Mouse (Mus musculus): Measurements from ENCODE around the gene Slc6a16. TPM values are rescaled to one million over a fixed set of nuclear protein-coding genes. Genes with fewer than 3 reads are reported as not detected.
A peak's percentile ranks its signal among the peaks of the same experiment; 100 is the strongest.

Gene Slc6a16
- total and polyA plus RNA-seq, 3 experiments, result not detected

DNA sequence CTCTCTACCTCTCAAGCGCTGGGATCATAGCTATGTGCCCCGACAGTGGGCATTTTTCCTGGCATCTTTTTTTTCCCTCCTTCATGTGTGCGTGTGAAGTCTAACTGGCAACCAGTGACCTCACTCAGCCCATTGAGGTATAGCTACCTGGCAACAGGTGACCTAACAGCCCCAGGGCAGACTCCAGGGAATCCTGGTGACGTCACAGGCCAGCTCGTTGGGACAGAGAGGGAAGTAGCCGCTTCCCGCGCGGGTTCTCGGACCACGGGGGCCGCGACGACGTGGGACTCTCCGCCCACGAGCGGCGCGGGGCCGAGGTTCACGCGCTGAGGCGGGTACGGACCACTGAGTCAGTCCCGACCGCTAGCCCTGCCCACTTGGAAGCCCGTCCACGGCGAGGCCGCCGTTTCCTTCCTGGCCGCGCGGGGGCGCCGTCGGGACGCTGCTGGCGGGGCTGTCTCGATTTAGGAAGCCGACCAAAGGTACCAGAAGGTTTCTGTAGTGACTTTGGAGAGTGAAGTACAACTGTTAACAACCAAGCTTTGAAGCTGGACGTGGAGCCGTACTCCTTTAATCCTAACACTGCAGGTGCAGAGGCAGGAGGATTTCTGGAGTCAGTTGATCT is 36.4 kb downstream of the Slc6a16 start, which contains the start of gene Slc6a21:
Slc6a21 (plus strand) TSS at position 378 of the 625 bp plus-strand sequence.
- peak; percentile 99; the same call in 1 of the 2 replicates for TF ChIP-seq CTCF (IDR thresholded peaks at IDR 0.05)
- no peak for TF ChIP-seq EP300 (IDR thresholded peaks at IDR 0.05; ENCODE audit: insufficient read depth, low read depth, low read length)
- 8% methylated on average over 44 of the region's 44 CpGs for WGBS
- Histone ChIP-seq H3K27ac (no peak within 1 kb of the TSS), H3K79me2 (replicated peaks; ENCODE audit: control insufficient read depth, insufficient read depth, low read length) (no peaks in the 10 kb centered on the region), H3K4me3 (peak within 1 kb of the TSS; percentile 42), H3K4me1 (ENCODE audit: control insufficient read depth, insufficient read depth, low read length) (peaks cover 2% of the 10 kb centered on the region; the same call in 1 of the 2 replicates), H3K36me3 (ENCODE audit: control insufficient read depth, insufficient read depth, low read length) (no peaks in the 10 kb centered on the region), H3K9ac (ENCODE audit: low read depth, low read length) (peak within 1 kb of the TSS; percentile 59), H3K27me3 (ENCODE audit: control insufficient read depth, insufficient read depth, low read length) (peaks cover 1% of the 10 kb centered on the region; the same call in 1 of the 2 replicates)
- peak; percentile 82 to 86 for DNase-seq
- intact Hi-C loops (cut with DNase I), result loop anchor here (2.0 kb wide), 1 partner anchor 22 kb away; no protein-coding TSS in a partner anchor

DNA sequence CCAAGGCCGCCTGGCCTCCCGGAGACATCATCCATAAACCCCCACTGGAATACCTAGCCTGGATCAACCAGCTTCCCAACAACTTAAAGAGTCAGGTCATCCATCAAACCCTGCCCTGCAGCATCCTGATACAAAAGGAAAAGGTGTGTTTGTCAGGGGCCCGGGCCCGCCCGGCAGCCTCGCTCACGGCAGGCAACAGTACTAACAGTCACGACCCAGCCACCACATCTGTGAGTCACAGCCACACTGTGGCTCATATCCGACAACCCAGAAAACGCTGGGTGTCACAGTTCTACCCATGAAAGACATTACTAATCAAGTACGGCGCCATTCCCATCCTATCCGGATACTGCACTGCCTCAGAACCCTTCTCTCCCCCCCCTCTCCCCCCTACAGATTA is 45.6 kb downstream of the Slc6a16 start:
- intact Hi-C loops (cut with DNase I), result no loop called here
- Histone ChIP-seq H3K4me1 (ENCODE audit: control insufficient read depth, insufficient read depth, low read length) (no peaks in the 10 kb centered on the region), H3K36me3 (ENCODE audit: control insufficient read depth, insufficient read depth, low read length) (no peaks in the 10 kb centered on the region), H3K4me3 (no peak overlapping the region), H3K27me3 (ENCODE audit: control insufficient read depth, insufficient read depth, low read length) (no peaks in the 10 kb centered on the region), H3K9ac (ENCODE audit: low read depth, low read length) (no peak overlapping the region), H3K27ac (no peak overlapping the region), H3K79me2 (replicated peaks; ENCODE audit: control insufficient read depth, insufficient read depth, low read length) (no peaks in the 10 kb centered on the region)
- no peak for DNase-seq
- TF ChIP-seq POLR2A (IDR thresholded peaks at IDR 0.05; ENCODE audit: insufficient read depth, low read depth, low read length) (no peak), CTCF (IDR thresholded peaks at IDR 0.05) (no peak), EP300 (IDR thresholded peaks at IDR 0.05; ENCODE audit: insufficient read depth, low read depth, low read length) (no peak)
- 83% methylated on average over 13 of the region's 13 CpGs for WGBS

DNA sequence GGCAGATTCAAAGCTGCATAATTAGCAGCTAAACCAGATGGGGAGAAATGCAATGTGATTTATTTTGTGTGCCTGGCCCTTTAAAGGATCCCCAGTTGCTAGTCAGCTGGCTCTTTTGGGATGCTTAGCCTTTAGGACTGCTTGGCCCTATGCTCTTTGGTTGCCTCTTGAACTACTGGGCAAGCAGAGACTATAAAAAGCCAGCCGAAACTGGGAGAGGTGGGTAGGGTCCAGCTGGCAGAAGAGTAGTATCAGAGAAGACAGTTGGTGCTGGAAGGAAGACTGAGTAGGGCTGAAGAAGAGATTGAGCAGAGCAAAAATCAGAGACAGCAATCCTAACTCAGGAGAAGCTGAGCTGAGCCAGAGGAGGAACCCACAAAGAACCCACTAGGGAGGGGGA is 55.7 kb downstream of the Slc6a16 start:
- no peak for TF ChIP-seq CTCF (IDR thresholded peaks at IDR 0.05)
- TF ChIP-seq POLR2A (IDR thresholded peaks at IDR 0.05; ENCODE audit: insufficient read depth, low read depth, low read length), result no peak
- TF ChIP-seq EP300 (IDR thresholded peaks at IDR 0.05; ENCODE audit: insufficient read depth, low read depth, low read length), result no peak
- no peak overlapping the region for H3K27ac ChIP-seq
- H3K79me2 ChIP-seq (replicated peaks; ENCODE audit: control insufficient read depth, insufficient read depth, low read length), result no peaks in the 10 kb centered on the region
- no peaks in the 10 kb centered on the region for H3K36me3 ChIP-seq (ENCODE audit: control insufficient read depth, insufficient read depth, low read length)
- no peak overlapping the region for H3K9ac ChIP-seq (ENCODE audit: low read depth, low read length)
- no peak for DNase-seq
- no peak overlapping the region for H3K4me3 ChIP-seq
- WGBS, result 71% methylated on average over 1 of the region's 1 CpGs
- H3K4me1 ChIP-seq (ENCODE audit: control insufficient read depth, insufficient read depth, low read length), result no peaks in the 10 kb centered on the region
- no peaks in the 10 kb centered on the region for H3K27me3 ChIP-seq (ENCODE audit: control insufficient read depth, insufficient read depth, low read length)
- intact Hi-C loops (cut with DNase I), result loop anchor here (5.0 kb wide), 1 partner anchor 134 kb away; the partner anchor contains the start of gene Slc17a7

DNA sequence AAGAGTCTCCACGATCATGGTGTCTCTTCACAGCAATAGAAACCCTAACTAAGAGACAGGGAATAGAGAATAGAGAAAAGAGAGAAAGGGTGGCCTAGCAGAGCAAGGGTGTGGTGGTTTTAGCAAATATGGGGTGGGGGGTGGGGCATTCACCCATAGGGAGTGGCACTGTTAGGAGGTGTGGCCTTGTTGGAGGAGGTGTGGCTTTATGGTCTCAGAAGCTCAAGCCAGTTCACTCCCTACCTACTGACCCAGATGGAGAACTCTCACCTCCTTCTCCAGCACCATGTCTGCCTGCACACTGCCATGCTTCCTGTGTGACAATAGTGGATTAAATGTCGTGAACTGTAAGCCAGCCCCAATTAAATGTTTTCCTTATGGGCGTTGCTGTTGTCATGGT is 56.7 kb downstream of the Slc6a16 start:
- H3K36me3 ChIP-seq (ENCODE audit: control insufficient read depth, insufficient read depth, low read length), result no peaks in the 10 kb centered on the region
- intact Hi-C loops (cut with DNase I), result loop anchor here (5.0 kb wide), 1 partner anchor 135 kb away; the partner anchor contains the start of gene Slc17a7
- H3K27me3 ChIP-seq (ENCODE audit: control insufficient read depth, insufficient read depth, low read length), result no peaks in the 10 kb centered on the region
- H3K27ac ChIP-seq, result no peak overlapping the region
- no peaks in the 10 kb centered on the region for H3K79me2 ChIP-seq (replicated peaks; ENCODE audit: control insufficient read depth, insufficient read depth, low read length)
- H3K4me3 ChIP-seq, result no peak overlapping the region
- DNase-seq, result no peak
- TF ChIP-seq EP300 (IDR thresholded peaks at IDR 0.05; ENCODE audit: insufficient read depth, low read depth, low read length) (no peak), POLR2A (IDR thresholded peaks at IDR 0.05; ENCODE audit: insufficient read depth, low read depth, low read length) (no peak), CTCF (IDR thresholded peaks at IDR 0.05) (no peak)
- 48% methylated on average over 3 of the region's 3 CpGs for WGBS
- no peak overlapping the region for H3K9ac ChIP-seq (ENCODE audit: low read depth, low read length)
- H3K4me1 ChIP-seq (ENCODE audit: control insufficient read depth, insufficient read depth, low read length), result no peaks in the 10 kb centered on the region

DNA sequence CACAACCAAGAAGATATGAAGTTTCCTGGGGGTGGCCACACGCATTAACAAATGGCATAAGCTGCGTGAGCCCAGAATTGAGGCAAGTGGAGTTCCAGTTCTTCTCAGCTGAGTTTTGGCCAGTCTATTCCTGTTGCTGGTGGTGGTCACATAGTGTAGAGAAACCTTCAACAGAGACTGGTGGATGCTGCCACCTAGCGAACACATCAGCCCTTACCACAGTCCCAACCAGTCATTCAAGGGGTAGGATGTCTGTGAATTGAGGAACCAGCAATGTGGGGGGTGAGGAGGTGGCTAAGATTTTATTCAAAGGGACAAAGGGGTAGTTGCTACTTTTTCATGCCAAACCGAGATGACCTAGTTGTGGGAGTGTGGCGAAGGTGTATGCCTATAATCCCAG is 58.9 kb downstream of the Slc6a16 start:
- Histone ChIP-seq H3K36me3 (ENCODE audit: control insufficient read depth, insufficient read depth, low read length) (no peaks in the 10 kb centered on the region), H3K9ac (ENCODE audit: low read depth, low read length) (no peak overlapping the region), H3K27me3 (ENCODE audit: control insufficient read depth, insufficient read depth, low read length) (no peaks in the 10 kb centered on the region), H3K4me3 (no peak overlapping the region), H3K79me2 (replicated peaks; ENCODE audit: control insufficient read depth, insufficient read depth, low read length) (no peaks in the 10 kb centered on the region), H3K27ac (no peak overlapping the region), H3K4me1 (ENCODE audit: control insufficient read depth, insufficient read depth, low read length) (no peaks in the 10 kb centered on the region)
- DNase-seq, result peak; percentile 48 to 56
- peak; percentile 63 for TF ChIP-seq CTCF (IDR thresholded peaks at IDR 0.05)
- TF ChIP-seq EP300 (IDR thresholded peaks at IDR 0.05; ENCODE audit: insufficient read depth, low read depth, low read length), result 0 out of 2 replicates have a peak, but pooled peaks have one; percentile 42
- no peak for TF ChIP-seq POLR2A (IDR thresholded peaks at IDR 0.05; ENCODE audit: insufficient read depth, low read depth, low read length)
- intact Hi-C loops (cut with DNase I), result loop anchor here (2.0 to 10.0 kb wide), 4 partner anchors 23 to 137 kb away; partner anchors contain the start of genes Ppfia3, Slc17a7, Slc6a21 and Snrnp70
- whole genome bisulfite sequencing, result 8% methylated on average over 5 of the region's 5 CpGs

DNA sequence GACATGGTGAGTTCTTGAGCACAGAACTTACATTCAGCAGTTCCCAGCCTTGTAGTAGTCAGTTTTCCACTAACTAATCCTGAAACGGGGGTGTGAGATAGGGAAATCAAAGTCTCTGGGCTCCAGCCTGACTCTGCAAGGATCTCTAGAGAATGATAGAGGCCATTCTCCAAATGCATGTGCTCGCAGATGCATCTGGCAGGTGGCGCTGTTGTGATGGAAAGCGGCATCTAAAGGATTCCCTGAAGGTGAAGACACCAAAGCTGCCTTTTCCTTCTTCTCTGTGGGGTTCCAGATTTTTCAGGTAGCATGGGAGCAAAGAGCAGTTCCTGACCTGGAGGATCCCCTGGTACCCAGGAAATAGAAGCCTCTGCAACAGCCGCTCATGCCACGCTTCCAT is 59.4 kb downstream of the Slc6a16 start:
- no peaks in the 10 kb centered on the region for H3K36me3 ChIP-seq (ENCODE audit: control insufficient read depth, insufficient read depth, low read length)

More for the DNA sequence above, 59.4 kb downstream of the Slc6a16 start:
- Histone ChIP-seq H3K27ac (no peak overlapping the region), H3K4me3 (no peak overlapping the region), H3K27me3 (ENCODE audit: control insufficient read depth, insufficient read depth, low read length) (no peaks in the 10 kb centered on the region), H3K9ac (ENCODE audit: low read depth, low read length) (no peak overlapping the region), H3K4me1 (ENCODE audit: control insufficient read depth, insufficient read depth, low read length) (no peaks in the 10 kb centered on the region), H3K79me2 (replicated peaks; ENCODE audit: control insufficient read depth, insufficient read depth, low read length) (no peaks in the 10 kb centered on the region)
- TF ChIP-seq CTCF (IDR thresholded peaks at IDR 0.05) (peak; percentile 75), EP300 (IDR thresholded peaks at IDR 0.05; ENCODE audit: insufficient read depth, low read depth, low read length) (0 out of 2 replicates have a peak, but pooled peaks have one; percentile 39), POLR2A (IDR thresholded peaks at IDR 0.05; ENCODE audit: insufficient read depth, low read depth, low read length) (0 out of 2 replicates have a peak, but pooled peaks have one; percentile 13)
- 16% methylated on average over 6 of the region's 6 CpGs for WGBS
- peak; percentile 60 to 75 for DNase-seq
- intact Hi-C loops (cut with DNase I), result loop anchor here (5.0 to 10.0 kb wide), 2 partner anchors 65 to 97 kb away; partner anchors contain the start of genes Ppfia3 and Snrnp70
